Mouse (Mus musculus): ENCODE data around the gene Hs2st1. TPM values are rescaled to one million over a fixed set of nuclear protein-coding genes. Genes with fewer than 3 reads are reported as not detected.

The Hs2st1 gene
- polyA plus RNA-seq, 1 experiment from 2014 or later, result 6.6 TPM

DNA sequence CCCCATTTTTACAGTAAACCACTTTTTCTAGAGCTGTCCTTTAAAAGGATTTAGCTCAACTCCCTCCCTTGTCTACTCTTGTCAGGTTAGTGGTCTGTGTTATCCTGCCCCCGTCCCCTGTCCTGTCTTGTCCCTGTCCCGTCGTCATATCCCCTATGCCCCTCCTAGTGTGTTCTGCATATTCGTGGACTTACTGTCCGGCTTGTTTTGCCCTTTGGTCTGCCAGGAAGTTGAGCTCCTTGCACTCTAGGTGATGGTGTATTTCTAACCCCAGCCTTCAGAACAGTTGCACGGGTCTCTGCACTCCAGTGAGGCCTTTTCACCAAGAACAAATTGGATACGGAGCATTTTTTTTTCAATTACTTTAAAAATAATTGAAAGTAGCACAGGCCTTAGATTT lies 10.3 kb upstream of the Hs2st1 start:
- H3K36me3 ChIP-seq (ENCODE audit: control insufficient read depth, insufficient read depth), result peaks cover 14% of the 10 kb centered on the region; the same call in 1 of the 2 replicates
- WGBS, result 67% methylated on average over 7 of the region's 7 CpGs
- no peak overlapping the region for H3K9ac ChIP-seq (ENCODE audit: low read length)
- no peaks in the 10 kb centered on the region for H3K27me3 ChIP-seq (ENCODE audit: control insufficient read depth, insufficient read depth, low read length)
- no peak overlapping the region for H3K4me2 ChIP-seq (ENCODE audit: low read depth, low read length)
- no peaks in the 10 kb centered on the region for H3K9me3 ChIP-seq (replicated peaks; ENCODE audit: control insufficient read depth, low read length)
- ATAC-seq (replicated peaks; ENCODE audit: extremely low read depth, insufficient read depth, low FRiP score), result no peak
- H3K4me3 ChIP-seq (ENCODE audit: low read length), result no peak overlapping the region
- H3K27ac ChIP-seq (ENCODE audit: low read length), result no peak overlapping the region
- H3K4me1 ChIP-seq (ENCODE audit: control insufficient read depth, insufficient read depth, low read length), result peaks cover 28% of the 10 kb centered on the region

- 27% methylated on average over 5 of the region's 5 CpGs for whole genome bisulfite sequencing
- Histone ChIP-seq H3K9ac (ENCODE audit: low read length) (no peak overlapping the region), H3K4me2 (ENCODE audit: low read depth, low read length) (no peak overlapping the region; the same call in 1 of the 2 replicates), H3K36me3 (ENCODE audit: control insufficient read depth, insufficient read depth) (peaks cover 14% of the 10 kb centered on the region; the same call in 1 of the 2 replicates), H3K27me3 (ENCODE audit: control insufficient read depth, insufficient read depth, low read length) (no peaks in the 10 kb centered on the region), H3K27ac (ENCODE audit: low read length) (peak overlapping the region; percentile 46; the same call in 1 of the 2 replicates), H3K4me3 (ENCODE audit: low read length) (no peak overlapping the region), H3K4me1 (ENCODE audit: control insufficient read depth, insufficient read depth, low read length) (peaks cover 29% of the 10 kb centered on the region), H3K9me3 (replicated peaks; ENCODE audit: control insufficient read depth, low read length) (no peaks in the 10 kb centered on the region)
- no peak for ATAC-seq (replicated peaks; ENCODE audit: extremely low read depth, insufficient read depth, low FRiP score)
Observed at GRCm38 (mm10) chr3:144579796-144580195, 9.8 kb upstream of the Hs2st1 start.

DNA sequence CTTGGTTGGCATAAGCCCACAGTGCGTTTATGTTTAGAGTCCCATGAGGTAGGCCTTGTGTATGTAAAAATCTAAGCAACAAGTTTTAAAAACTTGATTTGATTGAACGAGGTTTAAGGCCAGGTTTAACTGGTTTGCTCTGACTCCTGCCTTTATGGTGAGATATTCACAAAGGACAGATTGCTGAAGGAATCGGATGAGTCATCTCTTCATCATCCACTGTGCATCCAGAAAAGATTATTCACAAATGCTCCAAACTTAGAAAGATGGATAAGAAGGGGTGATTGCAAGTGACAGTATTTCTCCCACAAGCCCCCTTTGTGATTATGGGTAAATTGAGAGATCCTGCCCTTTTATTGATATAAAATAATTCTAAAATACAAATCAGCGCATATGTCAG lies 8.9 kb upstream of the Hs2st1 start:
- 82% methylated on average over 4 of the region's 4 CpGs for WGBS
- no peaks in the 10 kb centered on the region for H3K9me3 ChIP-seq (replicated peaks; ENCODE audit: control insufficient read depth, low read length)
- no peaks in the 10 kb centered on the region for H3K27me3 ChIP-seq (ENCODE audit: control insufficient read depth, insufficient read depth, low read length)
- no peak overlapping the region for H3K9ac ChIP-seq (ENCODE audit: low read length)
- H3K27ac ChIP-seq (ENCODE audit: low read length), result no peak overlapping the region
- no peak for ATAC-seq (replicated peaks; ENCODE audit: extremely low read depth, insufficient read depth, low FRiP score)
- H3K4me1 ChIP-seq (ENCODE audit: control insufficient read depth, insufficient read depth, low read length), result peaks cover 24% of the 10 kb centered on the region
- H3K4me3 ChIP-seq (ENCODE audit: low read length), result no peak overlapping the region
- no peak overlapping the region for H3K4me2 ChIP-seq (ENCODE audit: low read depth, low read length)
- H3K36me3 ChIP-seq (ENCODE audit: control insufficient read depth, insufficient read depth), result peaks cover 14% of the 10 kb centered on the region; the same call in 1 of the 2 replicates

- H3K9ac ChIP-seq (ENCODE audit: low read length), result no peak overlapping the region
- peaks cover 21% of the 10 kb centered on the region for H3K4me1 ChIP-seq (ENCODE audit: control insufficient read depth, insufficient read depth, low read length)
- ATAC-seq (replicated peaks; ENCODE audit: extremely low read depth, insufficient read depth, low FRiP score), result no peak
- WGBS, result 73% methylated on average over 10 of the region's 10 CpGs
- no peaks in the 10 kb centered on the region for H3K9me3 ChIP-seq (replicated peaks; ENCODE audit: control insufficient read depth, low read length)
- no peak overlapping the region for H3K4me2 ChIP-seq (ENCODE audit: low read depth, low read length)
- H3K27ac ChIP-seq (ENCODE audit: low read length), result no peak overlapping the region
- peaks cover 18% of the 10 kb centered on the region; the same call in 1 of the 2 replicates for H3K36me3 ChIP-seq (ENCODE audit: control insufficient read depth, insufficient read depth)
- H3K27me3 ChIP-seq (ENCODE audit: control insufficient read depth, insufficient read depth, low read length), result no peaks in the 10 kb centered on the region
- H3K4me3 ChIP-seq (ENCODE audit: low read length), result no peak overlapping the region
Observed at GRCm38 (mm10) chr3:144577366-144578340, 7.7 kb upstream of the Hs2st1 start.

- WGBS, result 56% methylated on average over 7 of the region's 7 CpGs
- H3K4me3 ChIP-seq (ENCODE audit: low read length), result no peak overlapping the region
- no peak overlapping the region for H3K9ac ChIP-seq (ENCODE audit: low read length)
- no peak overlapping the region for H3K27ac ChIP-seq (ENCODE audit: low read length)
- H3K4me1 ChIP-seq (ENCODE audit: control insufficient read depth, insufficient read depth, low read length), result peaks cover 18% of the 10 kb centered on the region
- H3K4me2 ChIP-seq (ENCODE audit: low read depth, low read length), result no peak overlapping the region
- no peak for ATAC-seq (replicated peaks; ENCODE audit: extremely low read depth, insufficient read depth, low FRiP score)
- peaks cover 15% of the 10 kb centered on the region; the same call in 1 of the 2 replicates for H3K36me3 ChIP-seq (ENCODE audit: control insufficient read depth, insufficient read depth)
- H3K9me3 ChIP-seq (replicated peaks; ENCODE audit: control insufficient read depth, low read length), result no peaks in the 10 kb centered on the region
- no peaks in the 10 kb centered on the region for H3K27me3 ChIP-seq (ENCODE audit: control insufficient read depth, insufficient read depth, low read length)
Observed at GRCm38 (mm10) chr3:144574256-144574655, 4.3 kb upstream of the Hs2st1 start.

DNA sequence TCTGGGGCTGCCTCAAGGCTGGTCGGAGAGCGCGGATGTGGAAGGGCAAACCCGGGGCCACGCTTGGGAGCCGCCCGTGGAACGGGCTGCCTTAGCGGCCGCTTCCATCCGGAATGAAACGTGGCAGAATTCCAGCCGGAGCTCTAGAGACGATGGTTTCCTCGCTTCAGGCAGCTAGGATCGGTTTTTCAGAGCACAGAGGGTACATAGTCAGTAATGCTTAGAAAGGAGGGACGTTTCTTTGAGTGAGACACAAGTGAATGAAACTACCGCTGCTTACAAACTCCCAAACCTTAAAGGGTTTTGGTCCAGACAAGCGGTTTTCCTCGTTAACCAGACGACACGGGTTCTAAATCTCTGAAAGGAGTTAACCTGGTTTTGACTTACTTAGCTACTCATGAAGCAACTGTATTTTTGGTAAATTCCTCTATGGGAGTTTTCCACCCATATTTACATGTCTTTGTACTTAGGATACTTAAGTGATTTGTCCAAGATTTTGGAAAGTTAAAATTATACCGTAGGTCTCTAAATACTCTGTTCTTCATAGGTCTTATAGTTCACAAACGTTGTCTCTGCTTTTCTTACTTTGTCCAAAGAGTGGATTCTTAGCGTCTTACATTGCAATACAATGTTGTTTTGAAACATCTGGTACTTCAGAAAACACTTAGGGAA lies 971 bp upstream of the Hs2st1 start:
- under 1% methylated on average over 25 of the region's 25 CpGs for WGBS
- no peak for ATAC-seq (replicated peaks; ENCODE audit: extremely low read depth, insufficient read depth, low FRiP score)
- H3K27me3 ChIP-seq (ENCODE audit: control insufficient read depth, insufficient read depth, low read length), result no peaks in the 10 kb centered on the region
- peaks cover 4% of the 10 kb centered on the region; the same call in 1 of the 2 replicates for H3K36me3 ChIP-seq (ENCODE audit: control insufficient read depth, insufficient read depth)
- peak overlapping the region; percentile 68 for H3K4me2 ChIP-seq (ENCODE audit: low read depth, low read length)
- H3K9ac ChIP-seq (ENCODE audit: low read length), result peak overlapping the region; percentile 92
- no peaks in the 10 kb centered on the region for H3K9me3 ChIP-seq (replicated peaks; ENCODE audit: control insufficient read depth, low read length)
- peaks cover 22% of the 10 kb centered on the region for H3K4me1 ChIP-seq (ENCODE audit: control insufficient read depth, insufficient read depth, low read length)
- H3K4me3 ChIP-seq (ENCODE audit: low read length), result peak overlapping the region; percentile 83
- peak overlapping the region; percentile 92 for H3K27ac ChIP-seq (ENCODE audit: low read length)

DNA sequence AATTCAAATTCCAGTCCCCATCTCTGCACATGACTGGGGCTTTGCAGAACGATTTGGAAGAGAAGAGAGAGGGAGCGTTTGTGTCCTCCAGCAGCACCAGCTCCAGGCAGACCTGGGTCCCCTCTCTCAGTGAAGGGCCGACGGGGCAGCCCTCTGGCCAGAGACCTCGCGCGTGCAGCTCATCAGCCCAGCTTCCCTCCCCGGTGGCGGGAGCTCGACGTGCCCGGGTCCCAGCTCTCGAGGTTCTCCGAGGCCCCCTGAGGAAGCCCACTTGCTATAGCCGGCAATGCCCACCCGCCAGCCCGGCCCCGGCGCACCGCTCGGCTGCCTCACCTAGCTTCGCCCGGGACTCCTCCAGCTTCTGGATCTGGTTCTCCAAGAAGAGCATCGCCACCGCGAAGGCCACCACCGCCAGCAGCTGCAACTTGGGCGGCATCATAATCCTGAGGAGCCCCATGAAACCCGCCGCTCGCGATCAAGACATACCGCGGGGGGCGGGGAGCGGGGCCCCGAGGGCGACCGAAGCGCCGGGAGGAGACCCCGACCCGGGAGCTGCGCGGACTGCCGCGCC lies 495 bp downstream of the Hs2st1 start:
- Histone ChIP-seq H3K27ac (ENCODE audit: low read length) (peak overlapping the region; percentile 86), H3K36me3 (ENCODE audit: control insufficient read depth, insufficient read depth) (peaks cover 4% of the 10 kb centered on the region; the same call in 1 of the 2 replicates), H3K4me1 (ENCODE audit: control insufficient read depth, insufficient read depth, low read length) (peaks cover 22% of the 10 kb centered on the region), H3K4me2 (ENCODE audit: low read depth, low read length) (peak overlapping the region; percentile 97), H3K27me3 (ENCODE audit: control insufficient read depth, insufficient read depth, low read length) (no peaks in the 10 kb centered on the region), H3K9me3 (replicated peaks; ENCODE audit: control insufficient read depth, low read length) (no peaks in the 10 kb centered on the region), H3K4me3 (ENCODE audit: low read length) (peak overlapping the region; percentile 92), H3K9ac (ENCODE audit: low read length) (peak overlapping the region; percentile 94)
- peak; percentile 5; the same call in 1 of the 2 replicates for ATAC-seq (replicated peaks; ENCODE audit: extremely low read depth, insufficient read depth, low FRiP score)
- under 1% methylated on average over 45 of the region's 47 CpGs for WGBS

- Histone ChIP-seq H3K36me3 (ENCODE audit: control insufficient read depth, insufficient read depth) (peaks cover 4% of the 10 kb centered on the region; the same call in 1 of the 2 replicates), H3K27me3 (ENCODE audit: control insufficient read depth, insufficient read depth, low read length) (no peaks in the 10 kb centered on the region), H3K4me1 (ENCODE audit: control insufficient read depth, insufficient read depth, low read length) (peaks cover 22% of the 10 kb centered on the region), H3K4me2 (ENCODE audit: low read depth, low read length) (peak overlapping the region; percentile 97), H3K9ac (ENCODE audit: low read length) (peak overlapping the region; percentile 94), H3K27ac (ENCODE audit: low read length) (peak overlapping the region; percentile 42), H3K4me3 (ENCODE audit: low read length) (peak overlapping the region; percentile 92), H3K9me3 (replicated peaks; ENCODE audit: control insufficient read depth, low read length) (no peaks in the 10 kb centered on the region)
- WGBS, result under 1% methylated on average over 21 of the region's 21 CpGs
- ATAC-seq (replicated peaks; ENCODE audit: extremely low read depth, insufficient read depth, low FRiP score), result no peak
Observed at GRCm38 (mm10) chr3:144568861-144569361, 1.1 kb downstream of the Hs2st1 start.
